Mouse (Mus musculus) small intestine, adult 2 months (tissue): ENCODE results near the gene Sox6.

ENCODE experiments used
- CTCF ChIP-seq: fragments of 200-500 bp; IDR thresholded peaks from 2 replicates; pipeline ENCODE4 v1.5.1; 2012; ENCODE audit warnings: low read depth, mild to moderate bottlenecking, control low read depth, inconsistent platforms, low read length, moderate library complexity, mixed read lengths; ENCODE audit not compliant: insufficient replicate concordance, insufficient read length; ENCODE audit errors: extremely low read depth
- POLR2A ChIP-seq: fragments of 200-500 bp; IDR thresholded peaks from 2 replicates; pipeline ENCODE4 v1.6.1; 2012; ENCODE audit warnings: low read depth, mild to moderate bottlenecking, control low read depth, inconsistent platforms, low read length, moderate library complexity

- no peak for TF ChIP-seq CTCF
- TF ChIP-seq POLR2A: no peak
Measured at GRCm38 (mm10) chr7:115776736-115777135, 261.9 kb downstream of the Sox6 start.
